Mouse (Mus musculus) myocyte (in vitro differentiated cells): ENCODE data around the gene Pald1.

ENCODE experiments used
- CEBPB ChIP-seq: IDR thresholded peaks from 2 replicates; pipeline ENCODE4 v1.6.1; 2011; ENCODE audit warnings: mild to moderate bottlenecking, moderate library complexity; ENCODE audit not compliant: poor library complexity, insufficient read depth, severe bottlenecking
- MAX ChIP-seq: IDR thresholded peaks from one replicate; pipeline ENCODE4 v1.6.1; 2011; ENCODE audit warnings: low read depth, mild to moderate bottlenecking, control low read depth
- MYOD1 ChIP-seq, 3 experiments: IDR thresholded peaks; one replicate each; pipeline ENCODE4 v1.6.1; 2011; ENCODE audit warnings: control low read depth in 2 of 3, low read depth in 2 of 3, mild to moderate bottlenecking in 2 of 3, moderate library complexity in 1 of 3; ENCODE audit not compliant: insufficient read length in 2 of 3, control insufficient read depth in 1 of 3
- MYOG ChIP-seq, 3 experiments: IDR thresholded peaks; one replicate each; pipeline ENCODE4 v1.6.1; 2011; ENCODE audit warnings: control low read depth in 2 of 3, low read depth in 2 of 3, mild to moderate bottlenecking in 2 of 3; ENCODE audit not compliant: insufficient read length in 2 of 3, control insufficient read depth in 1 of 3, insufficient read depth in 1 of 3
- POLR2A ChIP-seq: IDR thresholded peaks from one replicate; pipeline ENCODE4 v1.6.1; 2011; ENCODE audit warnings: low read depth, mild to moderate bottlenecking, control low read depth, moderate library complexity; ENCODE audit not compliant: insufficient read length
- POLR2AphosphoS2 ChIP-seq: IDR thresholded peaks from one replicate; pipeline ENCODE4 v1.6.1; 2011; ENCODE audit warnings: low read depth, control low read depth; ENCODE audit not compliant: insufficient read length
- REST ChIP-seq: IDR thresholded peaks from one replicate; pipeline ENCODE4 v1.6.1; 2011; ENCODE audit warnings: mild to moderate bottlenecking, control low read depth, moderate library complexity; ENCODE audit not compliant: insufficient read depth, insufficient read length
- TCF12 ChIP-seq: IDR thresholded peaks from one replicate; pipeline ENCODE4 v1.6.1; 2011; ENCODE audit warnings: mild to moderate bottlenecking, control low read depth; ENCODE audit not compliant: poor library complexity, insufficient read depth, severe bottlenecking
- TCF3 ChIP-seq: IDR thresholded peaks from one replicate; pipeline ENCODE4 v1.6.1; 2011; ENCODE audit warnings: low read depth, control low read depth; ENCODE audit not compliant: insufficient read length
- USF1 ChIP-seq: IDR thresholded peaks from one replicate; pipeline ENCODE4 v1.6.1; 2011; ENCODE audit warnings: low read depth, mild to moderate bottlenecking, control low read depth, moderate library complexity

- no peak for TF ChIP-seq CEBPB
- no peak for TF ChIP-seq MAX
- no peak for TF ChIP-seq POLR2A
- no peak for TF ChIP-seq TCF12
- no peak for TF ChIP-seq POLR2AphosphoS2
- TF ChIP-seq USF1, result no peak
- TF ChIP-seq MYOG (IDR thresholded peaks at IDR 0.05; ENCODE audit: control insufficient read depth in 1 of 3, insufficient read depth in 1 of 3, insufficient read length in 2 of 3, low read depth in 2 of 3), result no peak
- no peak for TF ChIP-seq MYOD1 (IDR thresholded peaks at IDR 0.05; ENCODE audit: control insufficient read depth in 1 of 3, insufficient read length in 2 of 3, low read depth in 2 of 3)
- no peak for TF ChIP-seq TCF3
- no peak for TF ChIP-seq REST
Measured at GRCm38 (mm10) chr10:61356568-61356967, 26.8 kb downstream of the Pald1 start.
